Mouse (Mus musculus) ovary, postnatal 14 days (tissue): ENCODE data around the gene Clic5.

Experiments
- DNase-seq: peaks from one replicate; pipeline ENCODE4 v3.0.0; 2022; ENCODE audit warnings: low spot score

The Clic5 gene

GRCm38 (mm10) chr17:44271426-44271825 lies 83.0 kb downstream of the Clic5 start:
- DNase-seq = no peak

- DNase-seq = no peak
Observed at GRCm38 (mm10) chr17:44274804-44275203, 86.4 kb downstream of the Clic5 start.

GRCm38 (mm10) chr17:44288320-44288719 lies 99.9 kb downstream of the Clic5 start:
- no peak for DNase-seq

GRCm38 (mm10) chr17:44297221-44297620 lies 108.8 kb downstream of the Clic5 start:
- no peak for DNase-seq

DNA sequence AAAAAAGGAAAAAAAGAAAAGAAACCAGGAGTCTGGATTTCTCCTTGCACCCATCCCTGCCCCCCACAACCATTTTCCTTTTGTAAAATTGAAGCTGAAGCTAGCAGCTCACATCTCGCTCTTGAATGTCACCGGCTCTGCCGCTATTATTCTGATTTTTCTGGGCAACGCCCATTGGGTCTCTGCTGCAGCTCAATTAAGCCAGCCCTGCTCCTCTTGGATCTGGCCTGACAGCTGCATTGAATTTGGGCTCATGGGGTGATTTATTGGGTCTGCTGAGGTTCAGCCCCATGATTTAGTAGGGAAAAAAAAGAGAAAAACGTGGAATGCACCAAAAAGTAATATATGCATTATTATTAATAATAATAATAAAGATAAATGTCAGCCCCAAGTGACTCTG lies 111.9 kb downstream of the Clic5 start:
- DNase-seq = no peak

GRCm38 (mm10) chr17:44300723-44301122 lies 112.3 kb downstream of the Clic5 start:
- no peak for DNase-seq

DNA sequence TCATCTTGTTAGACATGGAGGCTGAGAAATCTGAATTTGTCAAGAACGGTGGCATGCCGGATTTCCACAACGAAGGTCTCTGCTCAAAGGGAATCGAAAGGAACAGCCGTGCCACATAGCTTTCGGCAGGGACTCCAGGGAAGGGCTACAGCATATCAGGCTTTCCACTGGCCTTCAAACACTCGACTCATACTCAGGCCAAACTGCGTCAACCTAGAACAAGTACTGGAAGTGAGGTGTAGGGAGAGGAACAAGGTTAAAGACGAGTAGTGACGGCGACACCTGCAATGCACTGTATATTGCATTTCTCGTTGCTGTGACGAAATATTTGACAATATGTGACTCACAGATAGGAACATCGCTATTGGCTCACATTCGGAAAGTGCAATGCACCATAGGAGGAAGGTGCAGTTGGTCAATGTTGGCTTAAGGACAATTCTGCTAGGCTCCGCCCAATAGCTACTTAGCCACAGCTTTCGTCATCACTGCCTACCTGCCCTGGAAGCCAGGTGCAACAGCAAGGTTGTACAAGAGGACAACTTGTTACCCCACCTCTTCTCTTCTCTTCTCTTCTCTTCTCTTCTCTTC lies 112.9 kb downstream of the Clic5 start:
- no peak for DNase-seq

DNA sequence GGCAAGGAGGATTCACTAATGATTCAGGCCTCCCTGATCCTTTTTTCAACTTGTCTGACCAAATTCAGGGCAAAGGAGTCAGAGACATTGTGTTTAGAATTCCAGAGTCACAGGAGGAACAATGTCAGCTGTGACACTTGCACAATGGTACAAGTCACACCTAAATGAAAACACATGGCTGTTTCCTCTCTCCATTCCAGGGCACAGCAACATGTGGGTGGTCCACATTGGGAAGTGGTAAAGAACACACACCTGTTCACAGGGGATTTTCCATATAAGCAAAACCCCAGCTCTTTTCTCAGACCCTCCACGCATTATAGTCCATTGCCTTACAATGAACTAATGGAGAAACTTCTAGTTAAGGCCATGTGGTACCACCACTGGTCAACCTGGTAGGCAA lies 115.7 kb downstream of the Clic5 start:
- DNase-seq = no peak

GRCm38 (mm10) chr17:44309914-44310622 lies 121.7 kb downstream of the Clic5 start:
- no peak for DNase-seq

DNA sequence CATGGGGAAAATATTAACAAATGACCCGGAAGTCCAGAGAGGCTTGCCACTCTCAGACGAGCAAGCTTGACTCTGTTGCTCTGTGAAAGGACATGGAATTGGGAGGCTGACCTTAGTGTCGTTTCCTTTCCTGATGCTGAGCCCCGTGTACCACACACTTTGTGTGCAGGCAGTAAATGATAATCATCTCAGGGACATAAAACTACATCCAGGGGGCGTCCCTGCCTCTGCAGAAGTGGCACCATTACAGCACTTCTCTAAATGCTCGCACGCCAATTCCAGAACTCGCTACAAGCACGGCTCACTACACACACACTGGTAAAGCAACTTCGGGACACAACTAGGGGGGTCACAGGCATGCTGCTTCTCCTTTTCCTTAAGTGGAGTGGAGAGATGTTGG lies 136.9 kb downstream of the Clic5 start:
- no peak for DNase-seq

- DNase-seq = no peak
Observed at GRCm38 (mm10) chr17:44327279-44328146, 139.1 kb downstream of the Clic5 start.

DNA sequence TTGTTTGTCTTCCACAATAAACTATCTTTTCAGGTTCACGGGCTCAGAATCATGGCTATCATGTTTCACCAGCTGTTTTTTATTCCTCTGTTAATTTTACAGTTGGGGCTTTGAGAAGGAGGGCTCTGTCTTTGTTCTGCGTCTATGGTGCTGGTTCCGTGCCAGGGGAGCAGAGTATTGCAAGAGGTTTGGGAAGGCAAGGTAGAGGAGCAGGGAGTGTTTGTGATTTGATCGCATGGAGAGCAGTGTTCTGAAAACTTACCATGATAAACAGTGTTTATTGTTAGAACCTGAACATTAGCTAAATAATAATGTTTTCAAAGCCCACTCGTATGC lies 139.7 kb downstream of the Clic5 start:
- DNase-seq = no peak
